ENCODE assay signal across 16 mouse cellular contexts in genomic region chr1:97540291-97541161, GRCm38 (mm10).
DNase-seq lines count a peak whose midpoint lies in the region; ATAC-seq lines count a peak whose summit lies in the region.
"Had no signal": no experiment of that assay in that cellular context is flagged by ENCODE, and none has a peak within 500 bp of the region (broad histone marks: within the 10 kb centered on the region; RNA-seq: fewer than 3 reads in every experiment).

No protein-coding gene starts in this region.

- intact Hi-C loops in left cerebral cortex, postnatal 10 days (cut with DNase I) = no loop called here

- no peaks in the 10 kb centered on the region for H3K36me3 ChIP-seq in embryonic facial prominence, embryonic 10.5 days (replicated peaks)
- no peaks in the 10 kb centered on the region for H3K36me3 ChIP-seq in forebrain, embryonic 16.5 days (ENCODE audit: control insufficient read depth, insufficient read depth)
- no peaks in the 10 kb centered on the region for H3K36me3 ChIP-seq in midbrain, embryonic 11.5 days (ENCODE audit: control insufficient read depth, insufficient read depth, low read length)
- no peaks in the 10 kb centered on the region for H3K36me3 ChIP-seq in neural tube, embryonic 15.5 days

- H3K27ac ChIP-seq in embryonic facial prominence, embryonic 10.5 days (replicated peaks) = peak overlapping the region; percentile 72
- peak overlapping the region; percentile 3; the same call in 1 of the 2 replicates for H3K27ac ChIP-seq in forebrain, embryonic 16.5 days (ENCODE audit: low read length)
- H3K27ac ChIP-seq in midbrain, embryonic 11.5 days (ENCODE audit: low read depth, low read length) = peak overlapping the region; percentile 87
- H3K27ac ChIP-seq in neural tube, embryonic 15.5 days (replicated peaks) = no peak overlapping the region

- H3K4me2 ChIP-seq in forebrain, embryonic 16.5 days (ENCODE audit: low read length) = peak overlapping the region; percentile 2; the same call in 1 of the 2 replicates
- H3K4me2 ChIP-seq in midbrain, embryonic 11.5 days = peak overlapping the region; percentile 26
- H3K4me2 ChIP-seq in neural tube, embryonic 15.5 days = peak overlapping the region; percentile 20; the same call in 1 of the 2 replicates
- H3K4me2 ChIP-seq: liver, embryonic 11.5 days had no signal

- H3K4me3 ChIP-seq in embryonic facial prominence, embryonic 10.5 days = no peak overlapping the region
- no peak overlapping the region for H3K4me3 ChIP-seq in forebrain, embryonic 16.5 days (replicated peaks; ENCODE audit: low read length)
- H3K4me3 ChIP-seq in midbrain, embryonic 11.5 days (ENCODE audit: low read depth, low read length) = no peak overlapping the region
- H3K4me3 ChIP-seq in neural tube, embryonic 15.5 days (replicated peaks) = no peak overlapping the region

- H3K27me3 ChIP-seq in embryonic facial prominence, embryonic 10.5 days (replicated peaks; ENCODE audit: low read depth, poor library complexity, severe bottlenecking) = no peaks in the 10 kb centered on the region
- no peaks in the 10 kb centered on the region for H3K27me3 ChIP-seq in forebrain, embryonic 16.5 days (replicated peaks; ENCODE audit: control insufficient read depth, insufficient read depth, low read length)
- H3K27me3 ChIP-seq in midbrain, embryonic 11.5 days (ENCODE audit: control insufficient read depth, insufficient read depth, low read length) = no peaks in the 10 kb centered on the region
- no peaks in the 10 kb centered on the region for H3K27me3 ChIP-seq in neural tube, embryonic 15.5 days (replicated peaks)

- peak overlapping the region; percentile 27; the same call in 1 of the 2 replicates for H3K9ac ChIP-seq in forebrain, embryonic 16.5 days (replicated peaks; ENCODE audit: low read depth, low read length)
- peak overlapping the region; percentile 42 for H3K9ac ChIP-seq in midbrain, embryonic 11.5 days (ENCODE audit: low read length)
- H3K9ac ChIP-seq in neural tube, embryonic 15.5 days (replicated peaks) = no peak overlapping the region

- H3K4me1 ChIP-seq in embryonic facial prominence, embryonic 10.5 days = peaks cover 6% of the 10 kb centered on the region; the same call in 1 of the 2 replicates
- no peaks in the 10 kb centered on the region for H3K4me1 ChIP-seq in forebrain, embryonic 16.5 days (replicated peaks; ENCODE audit: control insufficient read depth, insufficient read depth, low read length)
- H3K4me1 ChIP-seq in midbrain, embryonic 11.5 days (ENCODE audit: control insufficient read depth, insufficient read depth, low read length) = peaks cover 9% of the 10 kb centered on the region; the same call in 1 of the 2 replicates
- H3K4me1 ChIP-seq in neural tube, embryonic 15.5 days = peaks cover 10% of the 10 kb centered on the region; the same call in 1 of the 2 replicates

- peak; percentile 94 for ATAC-seq in forebrain, embryonic 16.5 days
- ATAC-seq in midbrain, embryonic 11.5 days (ENCODE audit: low FRiP score) = peak; percentile 96
- ATAC-seq in neural tube, embryonic 15.5 days (ENCODE audit: low FRiP score) = peak; percentile 87
- ATAC-seq: CD4-positive, CD25-positive, alpha-beta regulatory T cell, adult 4 months; inflammation-experienced regulatory T-cells, adult 6 months; lung, postnatal 0 days had no signal

- 38% methylated on average over 16 of the region's 16 CpGs for WGBS in embryonic facial prominence, embryonic 10.5 days
- 7% methylated on average over 16 of the region's 16 CpGs for WGBS in forebrain, embryonic 16.5 days
- 15% methylated on average over 16 of the region's 16 CpGs for WGBS in midbrain, embryonic 11.5 days
- WGBS in neural tube, embryonic 15.5 days = 13% methylated on average over 16 of the region's 16 CpGs

- H3K9me3 ChIP-seq in embryonic facial prominence, embryonic 10.5 days = no peaks in the 10 kb centered on the region
- no peaks in the 10 kb centered on the region for H3K9me3 ChIP-seq in forebrain, embryonic 16.5 days (ENCODE audit: control insufficient read depth, low read length)
- H3K9me3 ChIP-seq in midbrain, embryonic 11.5 days (ENCODE audit: control insufficient read depth, low read length) = no peaks in the 10 kb centered on the region
- no peaks in the 10 kb centered on the region for H3K9me3 ChIP-seq in neural tube, embryonic 15.5 days (replicated peaks)

- peak; percentile 42 for DNase-seq in embryonic facial prominence, embryonic 10.5 days (ENCODE audit: low spot score)
- DNase-seq in midbrain, embryonic 11.5 days (ENCODE audit: low spot score, missing footprints) = peak; percentile 95
- no peak for DNase-seq in adrenal gland, adult 18-20 months (ENCODE audit: low spot score in 2 of 2)
- DNase-seq in testis, postnatal 10 days (ENCODE audit: low spot score) = no peak
- no peak for DNase-seq in left cerebral cortex, postnatal 10 days (ENCODE audit: extremely low spot score in 1 of 2, low spot score in 2 of 2)
- DNase-seq: adrenal gland, postnatal 14 days; cerebellum, adult 18-20 months; kidney, postnatal 14 days; right cerebral cortex, postnatal 14 days; thymus, postnatal 36 days had no signal

Comparison
In these comparisons a context has a peak if more than half of its experiments do, and no peak if none do; other contexts are left out.
1. DNase-seq: peak in embryonic facial prominence, embryonic 10.5 days (single experiment) and midbrain, embryonic 11.5 days (single experiment); none in adrenal gland, adult 18-20 months (0 of 2), testis, postnatal 10 days (single experiment) and left cerebral cortex, postnatal 10 days (0 of 2).
2. Peak in every context shown above with its lines, with median percentiles within 50 percentile points of each other: ATAC-seq and H3K4me2 ChIP-seq.